Mouse (Mus musculus): ENCODE measurements around the gene Olig1.

The Olig1 gene

DNA sequence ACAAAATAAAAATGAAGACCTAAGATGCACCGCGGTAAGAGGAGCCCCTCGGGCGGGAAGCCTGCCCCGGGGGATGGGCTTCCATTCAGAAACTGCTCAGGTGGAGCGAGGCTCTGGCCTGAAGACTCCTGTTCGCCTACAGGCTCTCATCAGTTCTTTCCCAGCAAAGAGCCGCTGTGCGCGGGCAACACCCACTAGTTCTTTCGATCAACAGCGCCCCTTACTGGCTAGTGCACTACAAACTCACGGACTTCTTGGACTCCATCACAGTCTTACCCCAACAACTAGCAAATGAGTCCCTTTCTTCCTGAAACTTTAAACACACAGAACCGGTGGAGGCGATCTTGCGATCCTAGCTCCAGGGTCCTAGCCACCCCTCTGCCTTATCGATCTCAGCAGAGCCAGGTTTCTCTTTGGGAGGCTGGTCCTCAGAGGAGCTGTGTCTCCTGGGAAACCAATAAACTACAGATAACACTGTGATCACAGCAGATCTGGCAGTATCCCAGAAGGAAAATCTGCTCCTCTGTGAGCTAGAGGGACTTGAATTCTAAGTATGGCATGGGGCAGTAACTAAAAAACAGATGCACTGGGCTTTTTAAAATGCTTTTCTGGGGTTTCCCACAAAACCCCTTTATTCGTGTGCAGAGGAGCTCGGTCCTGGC, 44.7 kb downstream of the Olig1 start:
- peak; percentile 77 for DNase-seq

DNA sequence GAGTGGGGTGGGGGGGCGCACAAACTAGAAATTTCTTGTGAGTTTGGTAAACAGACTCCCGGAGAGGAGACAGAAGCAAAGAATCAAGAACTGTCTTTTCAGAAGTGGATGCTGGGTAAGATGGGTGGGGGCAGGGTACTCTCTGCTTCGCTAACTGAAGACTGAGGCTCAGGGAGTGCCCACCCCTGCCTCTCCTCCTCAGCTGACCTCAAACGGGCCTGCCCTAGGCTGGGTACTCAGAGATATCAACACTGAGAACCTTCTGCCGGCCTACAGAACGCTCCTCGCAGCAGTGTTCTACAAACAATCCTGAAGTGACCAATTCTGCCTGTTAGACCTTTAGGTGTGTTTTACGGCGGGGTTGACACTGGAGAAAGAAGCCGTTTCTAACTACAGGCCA, 50.6 kb downstream of the Olig1 start:
- DNase-seq = no peak

DNA sequence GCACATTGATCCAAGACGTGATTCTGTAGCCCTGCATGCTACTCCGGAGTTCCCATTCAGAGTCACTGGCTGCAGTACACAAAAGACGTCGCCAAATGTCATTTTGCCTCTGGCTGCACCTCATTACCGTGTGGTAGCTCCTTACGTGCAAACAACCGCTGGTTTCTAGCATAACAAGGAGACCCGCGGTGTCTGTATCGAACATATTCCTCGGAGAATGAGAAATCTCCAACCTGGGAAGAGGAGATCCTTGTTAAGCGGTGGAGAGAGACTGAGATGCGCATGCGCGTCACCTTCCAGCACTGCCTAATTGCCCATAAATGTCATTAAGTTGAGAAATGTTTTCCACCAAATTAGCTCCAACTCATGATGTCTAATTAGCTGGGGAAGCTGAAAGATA, 51.0 kb downstream of the Olig1 start:
- no peak for DNase-seq

All from lung, postnatal 10 days (tissue).